Mouse (Mus musculus): ENCODE data around the gene Tbcel. TPM values are rescaled to one million over a fixed set of nuclear protein-coding genes. Genes with fewer than 3 reads are reported as not detected.

The Tbcel gene
- polyA plus RNA-seq, 1 experiment from 2014 or later = 6.1 TPM

DNA sequence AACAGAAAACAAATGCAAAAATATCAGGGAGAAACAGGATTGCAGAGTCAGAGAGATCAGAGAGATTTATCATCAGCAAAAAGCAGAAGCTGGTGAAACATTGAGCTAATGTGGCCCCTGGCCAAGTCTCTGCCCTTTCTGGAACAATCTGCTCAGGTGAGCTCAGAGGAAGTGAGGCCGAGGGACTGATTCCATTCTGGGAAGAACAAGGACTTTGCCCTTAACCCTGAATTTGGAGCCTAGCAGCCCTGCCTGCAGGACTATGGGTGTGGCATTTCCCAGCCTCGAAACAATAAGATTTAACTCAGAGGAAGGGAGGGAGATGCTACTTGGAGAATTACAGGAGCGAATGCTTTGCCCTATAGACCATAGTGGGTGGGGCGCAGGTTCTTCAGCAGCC, 4.7 kb upstream of the Tbcel start:
- Histone ChIP-seq H3K27ac (no peak overlapping the region), H3K4me2 (replicated peaks) (no peak overlapping the region), H3K4me1 (peaks cover 8% of the 10 kb centered on the region; the same call in 1 of the 2 replicates), H3K36me3 (no peaks in the 10 kb centered on the region), H3K27me3 (no peaks in the 10 kb centered on the region), H3K9ac (no peak overlapping the region), H3K9me3 (replicated peaks) (no peaks in the 10 kb centered on the region), H3K4me3 (no peak overlapping the region)
- 81% methylated on average over 4 of the region's 4 CpGs for WGBS
- no peak for ATAC-seq (ENCODE audit: low FRiP score)

DNA sequence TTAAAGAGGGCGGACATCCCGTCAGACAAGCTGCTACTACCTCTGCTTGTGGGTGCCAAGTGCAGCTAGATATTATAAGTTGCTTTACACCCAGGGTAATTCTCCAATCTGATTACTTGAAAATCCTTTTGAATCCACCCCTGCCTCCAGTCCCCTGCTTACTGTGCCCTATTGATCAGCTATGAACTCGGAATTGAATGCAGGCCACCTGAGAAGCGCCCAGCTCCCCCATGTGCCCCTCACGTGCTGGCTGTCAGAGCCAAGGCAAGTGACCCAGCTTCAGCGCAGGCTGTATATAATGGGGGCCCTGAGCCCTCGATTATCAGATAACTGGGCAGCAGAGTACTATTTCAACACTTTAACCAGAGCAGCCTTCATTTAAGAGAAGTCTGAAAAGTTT, 626 bp upstream of the Tbcel start:
- 76% methylated on average over 7 of the region's 7 CpGs for WGBS
- Histone ChIP-seq H3K27me3 (no peaks in the 10 kb centered on the region), H3K9me3 (replicated peaks) (no peaks in the 10 kb centered on the region), H3K4me3 (no peak overlapping the region), H3K27ac (no peak overlapping the region), H3K4me1 (peaks cover 6% of the 10 kb centered on the region; the same call in 1 of the 2 replicates), H3K36me3 (no peaks in the 10 kb centered on the region), H3K4me2 (replicated peaks) (no peak overlapping the region), H3K9ac (no peak overlapping the region)
- ATAC-seq (ENCODE audit: low FRiP score) = no peak

DNA sequence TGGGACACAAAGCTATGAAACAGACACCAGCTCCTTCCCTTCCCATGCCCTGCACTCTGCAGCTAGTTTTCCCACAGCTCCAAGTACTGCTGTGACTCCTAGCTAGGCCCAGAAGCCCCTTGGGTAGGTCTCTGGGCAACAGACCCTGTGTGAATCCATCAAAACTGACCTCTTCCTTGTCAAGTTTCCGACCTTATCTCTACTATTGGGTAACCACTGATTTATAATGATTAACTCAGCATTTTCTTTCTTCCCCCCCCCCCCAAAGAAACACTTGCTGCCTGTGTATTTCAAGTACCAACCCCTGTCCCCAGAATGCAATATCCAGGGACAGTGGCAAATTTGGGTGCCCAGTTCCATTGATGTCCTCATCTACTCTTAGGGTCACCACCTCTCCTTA, 587 bp downstream of the Tbcel start:
- no peak overlapping the region for H3K9ac ChIP-seq
- no peaks in the 10 kb centered on the region for H3K36me3 ChIP-seq
- H3K9me3 ChIP-seq (replicated peaks) = no peaks in the 10 kb centered on the region
- no peak for ATAC-seq (ENCODE audit: low FRiP score)
- H3K27me3 ChIP-seq = no peaks in the 10 kb centered on the region; the same call in 1 of the 2 replicates
- H3K4me2 ChIP-seq (replicated peaks) = no peak overlapping the region
- 67% methylated on average over 1 of the region's 1 CpGs for WGBS
- H3K4me3 ChIP-seq = no peak overlapping the region
- H3K27ac ChIP-seq = no peak overlapping the region
- 0 out of 2 replicates have a peak, but pooled peaks cover 6% of the 10 kb centered on the region for H3K4me1 ChIP-seq

DNA sequence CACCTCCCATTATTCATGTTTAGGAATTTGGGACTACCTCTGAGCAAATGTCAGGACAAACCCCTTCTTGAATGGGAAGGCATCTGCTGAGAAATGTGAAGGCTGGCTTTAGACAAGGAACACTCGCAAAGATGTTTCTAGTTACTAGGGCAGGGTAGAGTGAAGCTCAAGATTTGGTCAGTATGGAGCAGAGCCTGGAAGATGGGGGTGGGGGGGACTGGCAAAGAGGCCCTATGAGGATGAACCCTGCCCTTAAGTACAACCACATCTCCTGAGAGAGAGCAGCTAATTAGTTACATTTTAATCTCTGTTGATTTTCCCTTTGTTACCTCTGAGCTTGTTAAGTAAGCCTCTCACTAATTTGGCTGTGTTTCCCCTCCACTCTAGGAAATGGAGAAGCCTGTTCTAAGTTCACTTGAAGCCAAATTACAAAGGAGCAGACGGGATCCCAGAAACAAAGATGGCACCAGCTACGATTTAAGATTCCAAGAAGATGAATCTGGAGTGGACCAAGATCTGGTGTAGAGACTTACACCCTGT, 2.6 kb downstream of the Tbcel start:
- H3K9ac ChIP-seq = no peak overlapping the region
- H3K4me1 ChIP-seq = peaks cover 6% of the 10 kb centered on the region; the same call in 1 of the 2 replicates
- H3K27me3 ChIP-seq = no peaks in the 10 kb centered on the region; the same call in 1 of the 2 replicates
- ATAC-seq (ENCODE audit: low FRiP score) = no peak
- no peak overlapping the region for H3K27ac ChIP-seq
- no peaks in the 10 kb centered on the region for H3K36me3 ChIP-seq
- no peak overlapping the region for H3K4me2 ChIP-seq (replicated peaks)
- no peaks in the 10 kb centered on the region for H3K9me3 ChIP-seq (replicated peaks)
- WGBS = 85% methylated on average over 3 of the region's 3 CpGs
- no peak overlapping the region for H3K4me3 ChIP-seq

DNA sequence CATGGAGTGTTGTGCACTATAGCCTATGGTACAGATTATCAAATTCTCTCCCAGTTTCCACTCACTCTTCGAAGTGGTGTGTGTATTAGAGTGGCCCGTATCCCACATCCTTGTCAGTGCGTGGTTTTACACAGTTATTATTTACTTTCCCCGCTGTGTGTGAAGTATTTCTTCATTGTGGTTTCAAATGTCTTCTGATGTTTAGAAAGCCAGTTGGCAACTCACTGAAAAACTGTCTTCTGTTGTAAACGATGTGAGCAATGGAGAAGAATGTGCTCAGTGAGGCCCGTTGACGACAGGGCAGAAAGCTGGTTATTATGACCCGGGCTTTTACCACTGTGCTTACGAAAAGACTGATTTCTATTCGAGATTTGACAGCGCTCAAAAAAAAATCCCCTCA, 3.0 kb downstream of the Tbcel start:
- no peak overlapping the region for H3K4me3 ChIP-seq
- whole genome bisulfite sequencing = 72% methylated on average over 11 of the region's 11 CpGs
- H3K27me3 ChIP-seq = no peaks in the 10 kb centered on the region; the same call in 1 of the 2 replicates
- H3K9ac ChIP-seq = no peak overlapping the region
- no peak overlapping the region for H3K27ac ChIP-seq
- H3K36me3 ChIP-seq = no peaks in the 10 kb centered on the region
- H3K4me1 ChIP-seq = peaks cover 6% of the 10 kb centered on the region; the same call in 1 of the 2 replicates
- no peak overlapping the region for H3K4me2 ChIP-seq (replicated peaks)
- no peaks in the 10 kb centered on the region for H3K9me3 ChIP-seq (replicated peaks)
- no peak for ATAC-seq (ENCODE audit: low FRiP score)

DNA sequence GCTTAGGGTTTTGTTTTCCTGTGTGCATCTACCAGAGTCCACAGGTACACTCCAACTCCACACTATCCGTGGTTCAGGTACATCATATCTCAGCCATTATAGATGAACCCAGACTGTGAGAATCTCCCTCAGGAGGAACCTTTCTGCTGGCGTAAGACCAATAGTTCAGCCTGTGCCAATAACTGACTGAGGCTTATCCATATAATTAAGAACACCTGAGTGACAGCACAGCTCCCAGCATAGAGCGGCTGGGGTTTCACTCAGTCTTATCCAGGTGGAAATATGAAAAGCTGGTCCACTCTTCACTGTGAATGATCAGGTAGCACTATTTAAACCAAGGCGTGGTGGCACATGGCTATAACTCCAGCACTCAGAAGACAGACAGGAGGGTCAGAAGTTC, 3.9 kb downstream of the Tbcel start:
- no peaks in the 10 kb centered on the region for H3K9me3 ChIP-seq (replicated peaks)
- no peaks in the 10 kb centered on the region for H3K36me3 ChIP-seq
- ATAC-seq (ENCODE audit: low FRiP score) = no peak
- H3K27me3 ChIP-seq = no peaks in the 10 kb centered on the region; the same call in 1 of the 2 replicates
- no peak overlapping the region for H3K4me3 ChIP-seq
- no peak overlapping the region for H3K9ac ChIP-seq
- no peak overlapping the region for H3K27ac ChIP-seq
- no peak overlapping the region for H3K4me2 ChIP-seq (replicated peaks)
- WGBS = 82% methylated on average over 4 of the region's 4 CpGs
- peaks cover 6% of the 10 kb centered on the region; the same call in 1 of the 2 replicates for H3K4me1 ChIP-seq

DNA sequence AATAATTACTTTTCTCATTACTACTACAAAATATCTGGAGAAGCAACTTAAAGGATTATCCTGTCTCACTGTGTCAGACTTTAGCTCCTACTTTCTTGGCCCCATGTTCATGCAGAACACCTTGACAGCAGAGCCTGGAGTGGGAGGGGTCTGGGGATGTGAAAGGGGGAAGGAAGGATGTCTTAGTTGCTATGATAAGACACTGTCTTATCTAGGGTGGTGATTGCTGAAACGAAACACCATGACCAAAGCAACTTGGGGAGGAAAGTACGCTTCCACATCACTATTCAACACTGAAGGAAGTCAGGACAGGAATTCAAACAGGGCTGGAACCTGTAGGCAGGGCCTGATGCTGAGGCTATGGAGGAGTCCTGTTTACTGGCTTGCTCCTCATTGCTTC, 11.3 kb downstream of the Tbcel start:
- ATAC-seq (ENCODE audit: low FRiP score) = no peak
- no peak overlapping the region for H3K27ac ChIP-seq
- no peak overlapping the region for H3K4me3 ChIP-seq
- 92% methylated on average over 2 of the region's 2 CpGs for WGBS
- no peaks in the 10 kb centered on the region for H3K36me3 ChIP-seq
- peaks cover 14% of the 10 kb centered on the region for H3K9me3 ChIP-seq (replicated peaks)
- H3K4me2 ChIP-seq (replicated peaks) = no peak overlapping the region
- no peak overlapping the region for H3K9ac ChIP-seq
- H3K4me1 ChIP-seq = no peaks in the 10 kb centered on the region; the same call in 1 of the 2 replicates
- H3K27me3 ChIP-seq = no peaks in the 10 kb centered on the region

DNA sequence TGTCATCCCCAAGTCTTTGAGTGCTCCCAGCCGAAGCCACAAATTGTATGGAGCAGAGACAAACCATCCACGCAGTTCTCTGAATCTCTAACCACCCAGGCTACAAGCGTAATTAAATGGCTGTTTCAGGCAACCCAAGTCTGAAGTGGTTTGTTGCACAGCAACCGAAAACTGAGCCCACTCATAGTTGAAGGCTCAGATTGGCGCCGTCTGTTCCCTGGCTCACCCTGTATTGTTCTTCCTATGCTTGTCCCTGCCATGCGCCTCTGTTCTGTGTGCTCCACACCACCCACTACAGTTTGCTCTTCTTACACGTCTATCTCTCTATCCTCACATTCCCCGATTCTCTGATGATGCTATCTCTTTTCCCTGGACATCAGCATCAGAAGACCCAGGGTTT, 15.8 kb downstream of the Tbcel start:
- H3K27ac ChIP-seq = no peak overlapping the region
- H3K9me3 ChIP-seq (replicated peaks) = peaks cover 8% of the 10 kb centered on the region
- H3K4me2 ChIP-seq (replicated peaks) = no peak overlapping the region
- no peaks in the 10 kb centered on the region for H3K36me3 ChIP-seq
- H3K4me1 ChIP-seq = no peaks in the 10 kb centered on the region
- H3K4me3 ChIP-seq = no peak overlapping the region
- 84% methylated on average over 9 of the region's 9 CpGs for WGBS
- H3K27me3 ChIP-seq = no peaks in the 10 kb centered on the region
- ATAC-seq (ENCODE audit: low FRiP score) = no peak
- no peak overlapping the region for H3K9ac ChIP-seq

DNA sequence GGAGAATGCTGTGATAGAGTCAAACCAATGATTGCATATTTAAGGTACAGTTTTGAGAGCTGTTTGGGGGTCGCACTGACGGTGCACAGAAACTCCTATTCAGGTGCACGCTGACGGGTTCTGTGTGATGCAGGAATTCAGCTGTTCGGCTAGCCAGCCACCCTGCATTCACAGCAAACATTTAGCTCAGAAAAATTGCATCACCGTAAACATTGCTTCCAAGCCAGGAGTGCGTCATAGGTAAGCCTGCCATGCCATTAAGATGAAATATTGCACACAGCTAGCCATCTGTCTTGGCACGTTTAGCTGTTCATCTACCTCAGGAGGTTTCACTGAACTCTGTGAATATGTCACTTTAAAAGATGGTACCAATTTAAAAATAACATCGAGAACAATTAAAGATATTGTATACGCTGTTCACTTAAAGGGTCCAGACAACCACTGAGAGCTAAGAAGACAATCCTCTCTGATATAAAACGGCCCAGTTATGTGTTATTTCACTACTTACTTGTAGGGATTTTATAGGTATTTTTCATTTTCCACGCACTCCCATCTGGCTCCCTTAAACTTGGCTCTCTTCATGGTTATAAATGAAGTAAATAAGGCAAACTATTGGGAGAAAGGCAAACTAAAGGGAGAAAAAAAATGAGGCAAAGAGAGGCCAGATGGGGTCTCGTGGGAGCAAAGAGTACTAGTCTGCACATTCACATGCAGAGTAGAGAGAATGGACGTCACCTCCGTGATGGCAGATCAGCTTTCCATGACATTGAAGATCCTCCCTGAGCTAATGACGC, 16.8 kb downstream of the Tbcel start:
- Histone ChIP-seq H3K27ac (no peak overlapping the region), H3K27me3 (no peaks in the 10 kb centered on the region), H3K4me3 (no peak overlapping the region), H3K36me3 (no peaks in the 10 kb centered on the region), H3K4me2 (replicated peaks) (no peak overlapping the region), H3K4me1 (no peaks in the 10 kb centered on the region), H3K9ac (no peak overlapping the region), H3K9me3 (replicated peaks) (no peaks in the 10 kb centered on the region)
- 81% methylated on average over 16 of the region's 16 CpGs for WGBS
- ATAC-seq (ENCODE audit: low FRiP score) = no peak

DNA sequence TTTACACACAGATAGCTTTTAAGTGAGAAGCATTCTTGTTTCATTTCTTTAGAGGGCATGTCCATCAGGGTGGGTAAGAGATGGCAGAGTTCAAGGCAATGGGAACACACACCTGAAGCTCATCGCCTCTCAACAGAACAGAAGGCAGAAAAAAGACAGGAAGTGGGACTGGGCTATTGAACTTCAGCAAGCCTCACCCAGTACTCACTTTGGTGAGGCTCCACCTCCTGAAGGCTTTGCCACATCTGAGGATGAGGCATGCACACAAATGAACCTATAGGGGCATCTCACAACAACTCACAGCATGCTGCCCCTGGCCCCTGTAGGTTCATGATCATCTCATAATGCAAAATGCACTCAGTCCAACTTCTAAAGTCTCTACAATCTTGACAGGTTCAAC, 19.5 kb downstream of the Tbcel start:
- H3K36me3 ChIP-seq = no peaks in the 10 kb centered on the region
- H3K4me1 ChIP-seq = no peaks in the 10 kb centered on the region
- 92% methylated on average over 1 of the region's 1 CpGs for WGBS
- H3K27ac ChIP-seq = no peak overlapping the region
- ATAC-seq (ENCODE audit: low FRiP score) = no peak
- H3K4me3 ChIP-seq = no peak overlapping the region
- H3K9me3 ChIP-seq (replicated peaks) = no peaks in the 10 kb centered on the region
- no peak overlapping the region for H3K9ac ChIP-seq
- no peaks in the 10 kb centered on the region for H3K27me3 ChIP-seq
- H3K4me2 ChIP-seq (replicated peaks) = no peak overlapping the region

DNA sequence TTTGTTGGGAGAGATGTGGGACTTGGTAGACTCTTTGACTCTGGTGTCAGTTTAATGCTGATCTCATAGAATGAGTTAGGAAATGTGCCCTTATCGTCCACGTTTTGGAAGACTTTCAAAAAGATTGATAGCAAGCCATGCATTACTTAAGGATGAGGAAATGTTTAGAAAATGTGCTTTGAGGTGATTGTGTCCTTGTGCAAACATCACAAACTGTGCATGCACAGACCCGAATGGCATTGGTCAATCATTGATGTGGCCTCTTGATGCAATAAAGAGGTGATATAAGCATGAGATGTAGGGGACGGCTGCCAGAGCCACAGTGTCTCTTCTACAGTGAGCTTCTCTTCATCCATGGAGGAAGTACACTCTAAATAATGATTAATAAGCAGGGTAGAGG, 20.7 kb downstream of the Tbcel start:
- Histone ChIP-seq H3K27me3 (no peaks in the 10 kb centered on the region), H3K36me3 (no peaks in the 10 kb centered on the region), H3K4me2 (replicated peaks) (no peak overlapping the region), H3K27ac (no peak overlapping the region), H3K9me3 (replicated peaks) (no peaks in the 10 kb centered on the region), H3K9ac (no peak overlapping the region), H3K4me3 (no peak overlapping the region), H3K4me1 (no peaks in the 10 kb centered on the region)
- ATAC-seq (ENCODE audit: low FRiP score) = no peak
- WGBS = 85% methylated on average over 4 of the region's 4 CpGs

DNA sequence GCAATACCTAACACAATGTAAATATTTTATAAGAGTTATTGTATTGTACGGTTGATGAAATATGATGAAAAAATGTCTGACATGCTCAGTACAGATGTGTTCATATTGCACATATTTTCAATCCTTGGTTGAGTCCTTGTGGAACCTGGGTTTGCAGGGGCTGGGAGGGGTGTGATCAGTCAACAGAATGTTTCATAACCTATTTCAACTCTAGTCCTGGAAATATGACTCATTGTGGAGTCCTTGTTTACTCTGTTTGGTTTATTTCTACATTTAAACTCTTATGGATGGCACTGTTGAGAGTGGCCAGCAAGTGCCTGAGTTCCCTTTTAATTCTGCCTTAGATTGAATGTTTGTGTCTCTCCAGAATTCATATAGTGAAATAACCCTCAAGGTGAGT, 22.9 kb downstream of the Tbcel start:
- no peak for ATAC-seq (ENCODE audit: low FRiP score)
- Histone ChIP-seq H3K4me2 (replicated peaks) (no peak overlapping the region), H3K4me3 (no peak overlapping the region), H3K27me3 (no peaks in the 10 kb centered on the region), H3K4me1 (no peaks in the 10 kb centered on the region), H3K27ac (no peak overlapping the region), H3K9me3 (replicated peaks) (no peaks in the 10 kb centered on the region), H3K9ac (no peak overlapping the region), H3K36me3 (no peaks in the 10 kb centered on the region)
- WGBS = 96% methylated on average over 1 of the region's 1 CpGs

DNA sequence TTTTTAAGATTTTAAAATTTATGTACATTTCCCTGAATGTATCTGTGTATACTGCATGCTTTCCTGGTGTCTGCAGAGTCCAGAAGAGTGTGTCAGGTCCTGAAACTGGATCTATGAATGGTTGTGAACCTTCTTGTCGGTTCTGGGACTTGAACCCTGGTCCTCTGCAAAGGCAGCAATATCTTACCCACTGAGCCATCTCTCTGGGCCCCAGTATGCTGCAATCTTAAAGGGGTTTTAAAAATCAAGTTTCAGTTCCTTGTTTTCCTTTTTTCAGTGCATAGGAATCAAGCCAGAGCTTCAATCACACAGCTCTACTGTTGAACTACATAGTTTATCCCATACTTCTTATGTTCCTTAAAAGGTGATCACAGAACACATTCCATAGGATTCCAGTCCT, 24.7 kb downstream of the Tbcel start:
- WGBS = 97% methylated on average over 1 of the region's 1 CpGs
- Histone ChIP-seq H3K27ac (no peak overlapping the region), H3K4me3 (no peak overlapping the region), H3K4me2 (replicated peaks) (no peak overlapping the region), H3K27me3 (no peaks in the 10 kb centered on the region), H3K4me1 (no peaks in the 10 kb centered on the region), H3K9me3 (replicated peaks) (no peaks in the 10 kb centered on the region), H3K36me3 (no peaks in the 10 kb centered on the region), H3K9ac (no peak overlapping the region)
- no peak for ATAC-seq (ENCODE audit: low FRiP score)

All from hindbrain, embryonic 12.5 days (tissue).